Mouse (Mus musculus) inflammation-experienced regulatory T-cells, adult 6 months (primary cell): Measurements from ENCODE around the gene Ankrd33b. TPM values are rescaled to one million over a fixed set of nuclear protein-coding genes. Genes with fewer than 3 reads are reported as not detected.

Source experiments
- ATAC-seq: one replicate; pipeline ENCODE4 v1.8.0; 2017
- polyA plus RNA-seq, 3 experiments: library from polyadenylated mRNA; unstranded; fragments of 100-300 nt; shearing (Covaris generic); gene quantifications; one replicate each; pipeline ENCODE4 v1.2.1; 2017

Gene Ankrd33b
- polyA plus RNA-seq, 3 experiments from 2014 or later = not detected

DNA sequence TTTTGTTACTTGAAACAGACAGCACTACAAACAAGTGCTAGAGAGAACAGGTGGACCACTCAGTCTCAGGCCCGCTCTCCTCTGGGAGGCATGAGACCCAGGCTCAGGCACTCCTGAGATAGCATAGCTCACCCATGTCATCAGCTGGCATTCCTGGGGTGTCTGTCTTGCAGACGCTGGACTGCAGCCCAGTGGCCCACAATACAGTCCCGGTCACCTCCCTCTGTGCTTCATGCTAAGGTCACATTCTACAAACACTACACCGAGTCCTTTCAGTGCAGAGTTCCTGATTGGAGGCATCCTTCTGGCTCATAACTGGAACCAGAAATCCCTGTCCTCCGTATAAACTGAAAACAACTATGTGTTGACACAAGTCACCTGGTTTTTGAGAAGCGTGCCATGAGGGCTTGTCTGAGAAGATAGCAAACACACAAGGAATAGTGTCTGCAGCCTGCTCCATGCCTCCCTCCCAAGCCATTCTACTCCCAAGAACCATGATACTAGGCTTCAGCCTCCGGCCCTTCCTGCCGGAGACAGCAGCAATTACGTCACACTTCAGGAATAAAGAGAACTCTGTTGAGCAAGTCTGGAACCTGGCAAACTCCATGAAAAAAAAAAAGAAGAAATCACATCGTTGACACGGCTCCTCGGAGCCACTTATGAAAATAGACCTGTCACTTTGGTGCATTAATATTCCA is 65.1 kb downstream of the Ankrd33b start:
- no peak for ATAC-seq

- no peak for ATAC-seq
These were observed 68.1 kb downstream of the Ankrd33b start for GRCm38 (mm10) chr15:31299258-31299917.

- ATAC-seq = no peak
These were observed 69.8 kb downstream of the Ankrd33b start for GRCm38 (mm10) chr15:31297777-31298137.

DNA sequence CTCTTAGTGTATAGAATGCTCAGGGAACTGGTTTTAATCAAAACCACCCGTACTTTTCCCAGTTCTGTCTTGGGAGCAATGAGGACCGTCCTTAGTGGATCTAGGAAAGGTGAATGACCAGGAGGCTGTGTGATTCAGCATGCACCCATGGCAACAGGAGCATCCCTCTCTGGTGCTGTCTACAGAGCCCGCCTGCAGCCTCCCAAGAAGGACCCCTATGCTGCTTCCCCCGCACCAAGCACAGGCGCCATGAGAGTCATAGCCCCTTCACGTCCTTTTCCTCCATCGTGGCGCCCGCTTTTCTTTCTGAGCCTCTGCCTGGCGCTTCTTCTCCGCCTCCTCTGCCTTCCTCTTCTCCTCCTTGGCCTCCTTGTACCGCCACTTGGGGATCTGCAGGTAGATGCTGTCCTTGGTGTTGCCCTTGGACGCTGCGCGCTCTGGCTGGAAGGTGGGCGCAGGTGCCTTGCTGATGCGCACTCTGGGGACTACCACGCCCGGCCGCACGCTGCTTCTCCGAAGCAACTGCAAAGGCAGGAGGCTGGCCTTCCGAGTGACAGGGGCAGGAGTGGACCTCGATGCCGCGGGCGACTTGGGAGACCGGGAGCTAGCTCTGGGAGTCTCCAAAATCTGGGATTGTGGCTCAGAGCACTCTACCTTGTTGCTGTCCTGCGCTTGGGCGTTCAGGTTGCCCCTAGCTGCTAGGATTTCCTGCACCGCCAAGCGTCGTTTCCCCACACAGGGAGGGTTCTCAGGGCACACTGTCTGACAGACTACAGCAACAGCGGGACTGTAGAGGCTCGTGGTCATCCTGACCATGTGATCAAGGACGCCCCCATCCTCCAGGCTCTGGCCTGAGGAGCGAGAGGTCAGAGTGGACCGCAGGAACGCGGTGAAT is 70.4 kb downstream of the Ankrd33b start:
- ATAC-seq = no peak

DNA sequence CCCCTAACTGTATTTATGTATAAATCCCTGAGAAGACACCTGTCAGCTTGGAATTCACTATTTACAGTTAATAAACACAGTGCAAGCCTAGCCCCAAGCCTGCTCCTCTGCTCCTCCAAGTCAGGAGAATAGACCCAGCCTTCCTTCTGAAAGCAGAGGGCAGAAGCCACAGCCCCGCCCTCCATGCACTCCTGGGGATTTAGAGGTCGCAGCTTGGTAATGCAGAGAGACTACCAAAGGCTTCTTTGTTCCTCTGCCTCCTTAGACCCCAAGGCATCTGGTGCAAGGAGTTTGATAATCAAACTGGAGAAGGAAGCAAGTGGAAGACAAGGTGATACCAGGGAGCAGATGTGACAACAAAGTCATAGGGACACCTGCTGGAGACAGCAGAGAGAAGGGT is 73.2 kb downstream of the Ankrd33b start:
- ATAC-seq = no peak

- ATAC-seq = no peak
These were observed 74.9 kb downstream of the Ankrd33b start for GRCm38 (mm10) chr15:31292627-31293026.

DNA sequence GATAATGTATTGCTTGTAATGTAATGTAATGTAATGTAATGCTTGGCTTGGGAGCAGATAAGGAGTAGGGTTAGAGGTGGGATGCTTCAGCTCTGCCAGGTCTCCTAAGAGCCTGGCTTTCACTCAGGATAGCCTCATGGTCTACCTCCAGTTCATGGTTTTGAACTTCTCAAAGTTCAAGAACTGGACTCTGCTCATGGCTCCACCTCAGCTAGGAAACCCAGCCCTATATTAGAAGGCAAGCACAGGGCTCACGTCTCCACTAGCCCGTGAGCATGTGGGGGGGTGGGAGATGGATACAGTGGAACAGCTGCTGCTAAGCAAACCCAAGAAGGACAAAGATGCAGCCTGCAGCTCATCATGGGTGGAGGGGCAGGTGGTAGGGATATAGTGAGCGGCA is 81.8 kb downstream of the Ankrd33b start:
- no peak for ATAC-seq

GRCm38 (mm10) chr15:31284922-31285631 is 82.4 kb downstream of the Ankrd33b start:
- ATAC-seq = no peak

GRCm38 (mm10) chr15:31284142-31284541 is 83.4 kb downstream of the Ankrd33b start:
- no peak for ATAC-seq

GRCm38 (mm10) chr15:31282353-31282752 is 85.2 kb downstream of the Ankrd33b start:
- no peak for ATAC-seq

GRCm38 (mm10) chr15:31281830-31282229 is 85.7 kb downstream of the Ankrd33b start:
- no peak for ATAC-seq

- no peak for ATAC-seq
These were observed 86.8 kb downstream of the Ankrd33b start for GRCm38 (mm10) chr15:31280683-31281082.

DNA sequence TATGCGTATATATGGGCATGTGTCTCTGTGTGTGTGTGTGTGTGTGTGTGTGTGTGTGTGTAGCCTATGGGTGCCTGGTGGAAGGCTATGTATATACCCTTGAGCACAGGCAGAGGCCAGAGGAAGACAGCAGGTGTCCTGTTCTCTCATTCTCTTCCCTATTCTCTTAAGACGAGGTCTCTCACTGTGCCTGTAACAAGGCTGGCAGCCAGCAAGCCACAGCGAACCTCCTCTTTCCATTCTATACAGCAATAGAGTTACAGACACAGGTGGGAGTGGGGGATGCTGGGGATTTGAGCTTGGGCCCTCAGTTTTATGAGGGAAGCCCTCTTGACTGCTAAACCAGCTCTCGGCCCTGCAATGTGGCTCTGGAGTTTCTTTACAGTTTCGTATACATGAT is 87.5 kb downstream of the Ankrd33b start:
- ATAC-seq = no peak

- ATAC-seq = peak; percentile 89
These were observed 87.9 kb downstream of the Ankrd33b start for GRCm38 (mm10) chr15:31279577-31280004.

DNA sequence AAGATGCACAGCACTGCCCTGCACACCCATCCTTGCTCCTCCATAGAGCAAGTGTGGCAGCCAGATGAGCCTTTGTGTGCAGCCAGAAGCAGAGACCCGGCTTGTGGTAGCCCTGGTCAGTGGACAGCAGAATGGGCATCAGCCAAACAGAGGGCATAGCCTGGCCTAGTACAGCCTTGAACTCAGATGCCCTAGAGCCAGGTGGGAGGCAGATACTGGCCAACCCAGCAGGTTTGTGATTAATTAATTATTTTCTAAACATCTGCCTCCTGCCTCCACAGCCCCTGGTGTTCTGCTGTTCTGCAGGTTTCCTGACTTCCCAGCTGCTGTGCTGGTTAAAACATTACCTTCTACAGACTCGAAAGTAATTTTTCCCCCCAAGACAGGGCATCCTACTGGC is 88.4 kb downstream of the Ankrd33b start:
- ATAC-seq = no peak

GRCm38 (mm10) chr15:31278090-31278489 is 89.4 kb downstream of the Ankrd33b start:
- no peak for ATAC-seq

DNA sequence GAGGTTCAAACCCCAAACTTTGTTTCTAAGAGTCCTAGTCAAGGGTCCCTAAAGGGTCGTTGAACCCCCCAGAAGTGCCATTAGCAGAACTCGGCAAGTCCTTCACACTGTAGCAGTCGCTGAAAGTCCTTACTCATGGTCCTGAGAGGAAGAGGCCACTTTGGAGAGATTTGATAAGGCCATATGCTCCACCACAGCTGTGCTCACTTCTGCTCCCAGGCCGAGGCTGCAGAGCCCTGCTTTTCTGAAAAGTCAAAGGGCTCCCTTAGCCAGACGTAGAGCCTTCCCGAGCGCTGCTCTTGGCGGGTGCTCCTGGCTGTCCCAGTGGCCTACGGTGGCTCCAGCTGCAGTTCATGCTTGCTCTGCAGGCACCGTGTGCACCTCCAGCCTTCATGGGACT is 94.0 kb downstream of the Ankrd33b start:
- no peak for ATAC-seq

DNA sequence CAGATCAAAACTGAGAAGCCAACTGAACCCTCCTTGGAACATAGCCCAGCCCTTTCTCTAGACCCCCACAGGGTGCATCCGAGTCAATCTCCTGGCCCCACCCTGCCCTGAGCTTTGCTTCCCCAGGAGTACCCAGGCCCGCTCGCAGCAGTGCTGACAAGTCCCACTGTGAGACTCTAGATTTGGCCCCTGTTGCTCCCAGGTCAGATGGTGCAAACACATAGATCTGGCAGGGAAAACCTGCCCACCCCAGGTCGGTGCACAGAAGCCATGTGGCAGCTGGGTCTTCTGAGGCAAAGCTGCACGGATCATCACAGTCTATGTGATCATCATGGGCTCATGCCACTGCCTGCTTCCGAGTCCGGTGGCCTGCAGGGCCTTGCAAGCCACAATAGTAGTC is 94.8 kb downstream of the Ankrd33b start:
- ATAC-seq = no peak

GRCm38 (mm10) chr15:31269558-31269957 is 98.0 kb downstream of the Ankrd33b start:
- ATAC-seq = no peak

- ATAC-seq = no peak
These were observed 99.4 kb downstream of the Ankrd33b start for GRCm38 (mm10) chr15:31268148-31268547.

- ATAC-seq = no peak
These were observed 101.7 kb downstream of the Ankrd33b start for GRCm38 (mm10) chr15:31265845-31266244.

DNA sequence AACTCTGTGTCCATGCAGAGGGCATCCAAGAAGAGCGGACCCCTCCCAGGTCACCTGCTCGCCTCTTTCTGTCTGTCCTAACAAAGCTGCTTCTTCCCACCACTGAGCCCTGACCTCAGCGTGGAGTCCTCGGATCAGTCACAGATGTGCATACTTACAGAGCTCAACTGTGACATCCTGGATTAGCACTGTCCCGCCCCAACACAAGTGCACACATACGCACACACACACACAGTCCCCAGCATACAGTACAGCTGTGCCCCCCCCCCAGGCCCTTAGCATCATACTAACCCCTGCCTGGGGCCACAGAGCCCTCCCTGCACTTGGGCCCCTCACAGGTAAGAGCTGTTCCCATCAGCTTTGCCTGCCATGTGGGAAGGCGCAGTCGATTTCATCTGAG is 102.1 kb downstream of the Ankrd33b start:
- no peak for ATAC-seq

DNA sequence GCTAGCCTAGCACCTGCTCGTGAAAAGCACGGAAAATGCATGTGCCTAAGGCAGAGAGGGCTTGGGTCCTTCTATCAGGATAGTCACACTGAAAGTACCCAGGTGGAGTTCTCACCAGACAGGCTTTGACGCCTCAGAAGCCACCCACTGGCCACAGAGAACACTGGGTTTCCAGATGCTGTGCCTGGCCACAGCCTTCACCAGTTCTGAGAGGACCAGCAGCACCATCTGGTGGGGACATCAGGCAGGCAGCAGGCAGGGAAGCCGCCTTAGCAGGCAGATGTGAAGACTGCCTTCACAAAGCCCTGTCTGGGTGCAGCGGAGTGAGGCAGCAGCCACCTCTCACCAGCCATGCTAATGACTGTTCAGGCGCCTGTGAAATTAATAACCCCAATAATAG is 102.7 kb downstream of the Ankrd33b start:
- peak; percentile 60 for ATAC-seq
